Mouse (Mus musculus) hindbrain, embryonic 12.5 days (tissue): ENCODE measurements around the gene Ephb3. TPM values are rescaled to one million over a fixed set of nuclear protein-coding genes. Genes with fewer than 3 reads are reported as not detected.
"Not testable (repeated sequence)": the region's sequence is repeated elsewhere in the genome, so short reads cannot be mapped to it uniquely, and the experiment has no call there.

Experiments used
- ATAC-seq: fragments of 200-750 bp; cut with Nextera tagmentation; 2 replicates; pipeline ENCODE4 v1.8.0; 2017; ENCODE audit warnings: moderate TSS enrichment; ENCODE audit not compliant: low FRiP score
- H3K27ac ChIP-seq: fragments of 300-500 bp; sonication (generic); 2 replicates; pipeline ENCODE4 v1.5.1; 2016; ENCODE audit warnings: mild to moderate bottlenecking
- H3K27me3 ChIP-seq: fragments of 300-500 bp; sonication (generic); 2 replicates; pipeline ENCODE4 v1.6.1; 2016; ENCODE audit warnings: mild to moderate bottlenecking
- H3K36me3 ChIP-seq: fragments of 300-500 bp; sonication (generic); 2 replicates; pipeline ENCODE4 v1.6.1; 2016; ENCODE audit warnings: mild to moderate bottlenecking
- H3K4me1 ChIP-seq: fragments of 300-500 bp; sonication (generic); 2 replicates; pipeline ENCODE4 v1.6.1; 2016
- H3K4me2 ChIP-seq: fragments of 300-500 bp; sonication (generic); replicated peaks from 2 replicates; pipeline ENCODE4 v1.6.1; 2016; ENCODE audit warnings: mild to moderate bottlenecking
- H3K4me3 ChIP-seq: fragments of 300-500 bp; sonication (generic); 2 replicates; pipeline ENCODE4 v1.5.1; 2016; ENCODE audit warnings: mild to moderate bottlenecking
- H3K9ac ChIP-seq: fragments of 300-500 bp; sonication (generic); 2 replicates; pipeline ENCODE4 v1.6.1; 2016; ENCODE audit warnings: mild to moderate bottlenecking, moderate library complexity
- H3K9me3 ChIP-seq: fragments of 300-500 bp; sonication (generic); replicated peaks from 2 replicates; pipeline ENCODE4 v1.6.1; 2016; ENCODE audit warnings: mild to moderate bottlenecking
- WGBS: fragments of 180-500 bp; shearing (Covaris S2); methylation state at CpG from one replicate; pipeline ENCODE4 v1.1.7; 2016; 5-methylcytosine and 5-hydroxymethylcytosine counted together
- polyA plus RNA-seq: library from polyadenylated mRNA; unstranded; fragments of >200 nt; fragmentation: Nextera tagmentation; extraction: Ambion mirVana; gene quantifications from 2 replicates; pipeline ENCODE4 v1.2.1, GENCODE M21; 2016

Ephb3 gene
- polyA plus RNA-seq: 29.1 and 30.2 TPM in 2 replicates

- 0 out of 2 replicates have a peak, but pooled peaks cover 4% of the 10 kb centered on the region for H3K27me3 ChIP-seq
- peak; percentile 99 for ATAC-seq
- peak within 1 kb of the TSS; percentile 76 for H3K27ac ChIP-seq
- no peaks in the 10 kb centered on the region for H3K36me3 ChIP-seq
- peak within 1 kb of the TSS; percentile 88 for H3K9ac ChIP-seq
- H3K4me2 ChIP-seq: peak within 1 kb of the TSS; percentile 71
- no peaks in the 10 kb centered on the region for H3K9me3 ChIP-seq
- peak within 1 kb of the TSS; percentile 79 for H3K4me3 ChIP-seq
- 0% methylated on average over 51 of the region's 51 CpGs for WGBS
- H3K4me1 ChIP-seq: peaks cover 32% of the 10 kb centered on the region
Measured at GRCm38 (mm10) chr16:21204367-21205092, at the start of gene Ephb3. TSS of gene Ephb3 (plus strand) at chr16:21204755.

- not testable (repeated sequence) for H3K36me3 ChIP-seq, H3K9me3 ChIP-seq, H3K4me1 ChIP-seq, H3K9ac ChIP-seq, H3K27ac ChIP-seq, H3K4me2 ChIP-seq, H3K27me3 ChIP-seq, H3K4me3 ChIP-seq, ATAC-seq
Measured at GRCm38 (mm10) chr16:21156261-21156660, 48.3 kb upstream of the Ephb3 start.

- not testable (repeated sequence) for H3K4me3 ChIP-seq, H3K36me3 ChIP-seq, H3K9me3 ChIP-seq, H3K4me2 ChIP-seq, H3K9ac ChIP-seq, H3K27ac ChIP-seq, ATAC-seq, H3K27me3 ChIP-seq, H3K4me1 ChIP-seq
- WGBS: 90% methylated on average over 1 of the region's 1 CpGs
Measured at GRCm38 (mm10) chr16:21159226-21159625, 45.3 kb upstream of the Ephb3 start.

GRCm38 (mm10) chr16:21163423-21163822 is 41.1 kb upstream of the Ephb3 start:
- ATAC-seq, H3K4me2 ChIP-seq: not testable (repeated sequence)
- WGBS: 92% methylated on average over 3 of the region's 3 CpGs

GRCm38 (mm10) chr16:21165343-21166220 is 39.0 kb upstream of the Ephb3 start:
- ATAC-seq: peak; percentile 68; the same call in 1 of the 2 replicates
- H3K4me3 ChIP-seq: not testable (repeated sequence)

More at GRCm38 (mm10) chr16:21163423-21163822, 41.1 kb upstream of the Ephb3 start:
- H3K9me3 ChIP-seq, H3K36me3 ChIP-seq, H3K27me3 ChIP-seq, H3K9ac ChIP-seq, H3K27ac ChIP-seq, H3K4me1 ChIP-seq, H3K4me3 ChIP-seq: not testable (repeated sequence)

GRCm38 (mm10) chr16:21168730-21169129 is 35.8 kb upstream of the Ephb3 start:
- no peak for ATAC-seq
- no peak overlapping the region for H3K9ac ChIP-seq
- no peaks in the 10 kb centered on the region for H3K27me3 ChIP-seq
- H3K9me3 ChIP-seq: no peaks in the 10 kb centered on the region
- no peak overlapping the region for H3K27ac ChIP-seq
- no peaks in the 10 kb centered on the region for H3K4me1 ChIP-seq
- no peaks in the 10 kb centered on the region for H3K36me3 ChIP-seq
- WGBS: 93% methylated on average over 13 of the region's 13 CpGs
- no peak overlapping the region for H3K4me3 ChIP-seq
- H3K4me2 ChIP-seq: no peak overlapping the region

More at GRCm38 (mm10) chr16:21165343-21166220, 39.0 kb upstream of the Ephb3 start:
- H3K9me3 ChIP-seq, H3K9ac ChIP-seq, H3K27ac ChIP-seq, H3K4me1 ChIP-seq, H3K4me2 ChIP-seq, H3K27me3 ChIP-seq, H3K36me3 ChIP-seq: not testable (repeated sequence)
- 40% methylated on average over 8 of the region's 19 CpGs for WGBS

- H3K27ac ChIP-seq: no peak overlapping the region
- no peak overlapping the region for H3K4me2 ChIP-seq
- no peaks in the 10 kb centered on the region for H3K4me1 ChIP-seq
- no peaks in the 10 kb centered on the region for H3K9me3 ChIP-seq
- H3K9ac ChIP-seq: no peak overlapping the region
- no peak overlapping the region for H3K4me3 ChIP-seq
- no peaks in the 10 kb centered on the region for H3K27me3 ChIP-seq
- WGBS: no CpG with 5 or more reads among the region's 1 CpGs
- ATAC-seq: no peak
- H3K36me3 ChIP-seq: no peaks in the 10 kb centered on the region
Measured at GRCm38 (mm10) chr16:21175236-21175635, 29.3 kb upstream of the Ephb3 start.

- H3K36me3 ChIP-seq: no peaks in the 10 kb centered on the region
- no peak overlapping the region for H3K4me2 ChIP-seq
- H3K4me1 ChIP-seq: no peaks in the 10 kb centered on the region
- no peak overlapping the region for H3K4me3 ChIP-seq
- 53% methylated on average over 1 of the region's 1 CpGs for WGBS
- no peaks in the 10 kb centered on the region for H3K27me3 ChIP-seq
- no peaks in the 10 kb centered on the region for H3K9me3 ChIP-seq
- no peak overlapping the region for H3K27ac ChIP-seq
- ATAC-seq: no peak
- H3K9ac ChIP-seq: no peak overlapping the region
Measured at GRCm38 (mm10) chr16:21182108-21182507, 22.4 kb upstream of the Ephb3 start.

GRCm38 (mm10) chr16:21184697-21185096 is 19.9 kb upstream of the Ephb3 start:
- no peak overlapping the region for H3K27ac ChIP-seq
- no peak overlapping the region for H3K4me2 ChIP-seq
- H3K9me3 ChIP-seq: no peaks in the 10 kb centered on the region
- ATAC-seq: no peak
- H3K36me3 ChIP-seq: no peaks in the 10 kb centered on the region
- H3K4me1 ChIP-seq: peaks cover 4% of the 10 kb centered on the region; the same call in 1 of the 2 replicates
- H3K4me3 ChIP-seq: no peak overlapping the region
- H3K27me3 ChIP-seq: no peaks in the 10 kb centered on the region
- no peak overlapping the region for H3K9ac ChIP-seq

- no peak overlapping the region for H3K4me3 ChIP-seq
- H3K36me3 ChIP-seq: no peaks in the 10 kb centered on the region
- WGBS: 52% methylated on average over 7 of the region's 7 CpGs
- no peak overlapping the region for H3K27ac ChIP-seq
- no peaks in the 10 kb centered on the region for H3K27me3 ChIP-seq
- no peak overlapping the region for H3K9ac ChIP-seq
- no peak for ATAC-seq
- no peak overlapping the region for H3K4me2 ChIP-seq
- H3K9me3 ChIP-seq: no peaks in the 10 kb centered on the region
- H3K4me1 ChIP-seq: peaks cover 4% of the 10 kb centered on the region; the same call in 1 of the 2 replicates
Measured at GRCm38 (mm10) chr16:21187568-21187967, 17.0 kb upstream of the Ephb3 start.

- no peak overlapping the region for H3K4me3 ChIP-seq
- no peak overlapping the region for H3K9ac ChIP-seq
- H3K9me3 ChIP-seq: no peaks in the 10 kb centered on the region
- H3K27ac ChIP-seq: no peak overlapping the region
- H3K36me3 ChIP-seq: no peaks in the 10 kb centered on the region
- H3K27me3 ChIP-seq: no peaks in the 10 kb centered on the region
- no peak for ATAC-seq
- peaks cover 4% of the 10 kb centered on the region; the same call in 1 of the 2 replicates for H3K4me1 ChIP-seq
- no peak overlapping the region for H3K4me2 ChIP-seq
- WGBS: 79% methylated on average over 3 of the region's 3 CpGs
Measured at GRCm38 (mm10) chr16:21188345-21188744, 16.2 kb upstream of the Ephb3 start.

GRCm38 (mm10) chr16:21191569-21191968 is 13.0 kb upstream of the Ephb3 start:
- peaks cover 4% of the 10 kb centered on the region; the same call in 1 of the 2 replicates for H3K4me1 ChIP-seq
- H3K4me3 ChIP-seq: no peak overlapping the region
- no peaks in the 10 kb centered on the region for H3K27me3 ChIP-seq
- no peaks in the 10 kb centered on the region for H3K36me3 ChIP-seq
- ATAC-seq: no peak
- no peak overlapping the region for H3K9ac ChIP-seq
- no peaks in the 10 kb centered on the region for H3K9me3 ChIP-seq
- H3K4me2 ChIP-seq: no peak overlapping the region
- no peak overlapping the region for H3K27ac ChIP-seq
- 60% methylated on average over 14 of the region's 14 CpGs for WGBS
